Mouse (Mus musculus): Measurements from ENCODE around the gene Sst. TPM values are rescaled to one million over a fixed set of nuclear protein-coding genes. Genes with fewer than 3 reads are reported as not detected.

Gene Sst
- total RNA-seq, 2 experiments from 2014 or later: not detected

- no peak for ATAC-seq (ENCODE audit: poor library complexity, severe bottlenecking)
These were observed 2.7 kb downstream of the Sst start for GRCm38 (mm10) chr16:23887910-23888579.

GRCm38 (mm10) chr16:23885098-23885497 is 5.7 kb downstream of the Sst start:
- no peak for ATAC-seq (ENCODE audit: poor library complexity, severe bottlenecking)

GRCm38 (mm10) chr16:23855242-23855641 is 35.5 kb downstream of the Sst start:
- ATAC-seq (ENCODE audit: poor library complexity, severe bottlenecking): peak; percentile 98

- no peak for ATAC-seq (ENCODE audit: poor library complexity, severe bottlenecking)
These were observed 41.0 kb downstream of the Sst start for GRCm38 (mm10) chr16:23849720-23850119.

GRCm38 (mm10) chr16:23849176-23849575 is 41.6 kb downstream of the Sst start:
- no peak for ATAC-seq (ENCODE audit: poor library complexity, severe bottlenecking)

GRCm38 (mm10) chr16:23844622-23845021 is 46.1 kb downstream of the Sst start:
- ATAC-seq (ENCODE audit: poor library complexity, severe bottlenecking): peak; percentile 71

GRCm38 (mm10) chr16:23842609-23843008 is 48.1 kb downstream of the Sst start:
- no peak for ATAC-seq (ENCODE audit: poor library complexity, severe bottlenecking)

Other genes with a start within 250 kb of the Sst start
- not detected in 2 replicates for gene Rtp2, start 41.4 kb upstream of the Sst start, total RNA-seq (2015)
- not detected in 2 replicates for gene Rtp2, start 41.4 kb upstream of the Sst start, total RNA-seq (2017)
- gene Gm37419, start 97.5 kb upstream of the Sst start, total RNA-seq (2015): not detected in 2 replicates
- gene Gm37419, start 97.5 kb upstream of the Sst start, total RNA-seq (2017): not detected in 2 replicates
- gene Bcl6, start 97.9 kb upstream of the Sst start, total RNA-seq (2015): 31.7 and 35.0 TPM in 2 replicates
- 22.1 and 23.4 TPM in 2 replicates for gene Bcl6, start 97.9 kb upstream of the Sst start, total RNA-seq (2017)